Mouse (Mus musculus) thymus, adult 2 months (tissue): ENCODE results near the gene Tapbpl. TPM values are rescaled to one million over a fixed set of nuclear protein-coding genes. Genes with fewer than 3 reads are reported as not detected.

ENCODE experiments used
- DNase-seq: peaks from one replicate; pipeline ENCODE4 v3.0.0; 2021
- H3K27ac ChIP-seq: fragments of 200-500 bp; 2 replicates; pipeline ENCODE4 v1.5.1; 2012; ENCODE audit warnings: low read length, control low read depth; ENCODE audit not compliant: control insufficient read depth, insufficient read depth
- H3K27me3 ChIP-seq: fragments of 200-500 bp; 2 replicates; pipeline ENCODE4 v1.6.1; 2012; ENCODE audit warnings: mild to moderate bottlenecking, low read length, moderate library complexity, mixed read lengths; ENCODE audit not compliant: control insufficient read depth, insufficient read depth
- H3K36me3 ChIP-seq: fragments of 200-500 bp; 2 replicates; pipeline ENCODE4 v1.6.1; 2012; ENCODE audit warnings: mild to moderate bottlenecking, low read length, moderate library complexity; ENCODE audit not compliant: control insufficient read depth, insufficient read depth
- H3K4me1 ChIP-seq: fragments of 200-500 bp; replicated peaks from 2 replicates; pipeline ENCODE4 v1.6.1; 2012; ENCODE audit warnings: low read length; ENCODE audit not compliant: control insufficient read depth, insufficient read depth
- H3K4me3 ChIP-seq: fragments of 200-500 bp; 2 replicates; pipeline ENCODE4 v1.5.1; 2012; ENCODE audit warnings: mild to moderate bottlenecking, low read length, control low read depth, moderate library complexity; ENCODE audit not compliant: control insufficient read depth, insufficient read depth
- CTCF ChIP-seq: fragments of 200-500 bp; IDR thresholded peaks from 2 replicates; pipeline ENCODE4 v1.5.1; 2012; ENCODE audit warnings: mild to moderate bottlenecking, control low read depth, low read length, moderate library complexity, borderline replicate concordance; ENCODE audit not compliant: control insufficient read depth, poor library complexity, insufficient read depth; ENCODE audit errors: extremely low read depth
- POLR2A ChIP-seq: fragments of 200-500 bp; IDR thresholded peaks from 2 replicates; pipeline ENCODE4 v1.6.1; 2012; ENCODE audit warnings: mild to moderate bottlenecking, low read length, control low read depth, moderate library complexity; ENCODE audit not compliant: control insufficient read depth, poor library complexity, insufficient read depth; ENCODE audit errors: extremely low read depth
- WGBS: fragments of 180-500 bp; shearing (Covaris S2); methylation state at CpG from one replicate; pipeline ENCODE4 v1.1.7; 2018; 5-methylcytosine and 5-hydroxymethylcytosine counted together
- polyA plus RNA-seq: library from polyadenylated mRNA; depleted of rRNA; stranded (reverse); fragments of >200 nt; gene quantifications from 2 replicates; pipeline ENCODE4 v1.2.3, GENCODE M21; 2012; rRNA removed

Gene Tapbpl
- polyA plus RNA-seq, 1 experiment: 67.6 TPM

- no peak for TF ChIP-seq POLR2A
- H3K36me3 ChIP-seq: peaks cover 65% of the 10 kb centered on the region
- no peak for DNase-seq
- no peak overlapping the region for H3K27ac ChIP-seq
- no peaks in the 10 kb centered on the region for H3K4me1 ChIP-seq
- no peak overlapping the region for H3K4me3 ChIP-seq
- 95% methylated on average over 10 of the region's 10 CpGs for WGBS
- H3K27me3 ChIP-seq: no peaks in the 10 kb centered on the region
Observed at GRCm38 (mm10) chr6:125186203-125186602, 45.5 kb downstream of the Tapbpl start.

- Histone ChIP-seq H3K36me3 (peaks cover 96% of the 10 kb centered on the region), H3K4me1 (no peaks in the 10 kb centered on the region), H3K27me3 (no peaks in the 10 kb centered on the region), H3K4me3 (no peak overlapping the region), H3K27ac (no peak overlapping the region)
- TF ChIP-seq CTCF: no peak
- no peak for TF ChIP-seq POLR2A
- no peak for DNase-seq
- 93% methylated on average over 5 of the region's 5 CpGs for WGBS
Observed at GRCm38 (mm10) chr6:125182133-125182532, 49.5 kb downstream of the Tapbpl start.

- H3K27me3 ChIP-seq: no peaks in the 10 kb centered on the region
- no peak for DNase-seq
- no peaks in the 10 kb centered on the region for H3K4me1 ChIP-seq
- no peak overlapping the region for H3K4me3 ChIP-seq
- no peak overlapping the region for H3K27ac ChIP-seq
- TF ChIP-seq CTCF (no peak), POLR2A (no peak)
- peaks cover 96% of the 10 kb centered on the region for H3K36me3 ChIP-seq
- WGBS: 97% methylated on average over 7 of the region's 7 CpGs
Observed at GRCm38 (mm10) chr6:125179601-125180000, 52.1 kb downstream of the Tapbpl start.

DNA sequence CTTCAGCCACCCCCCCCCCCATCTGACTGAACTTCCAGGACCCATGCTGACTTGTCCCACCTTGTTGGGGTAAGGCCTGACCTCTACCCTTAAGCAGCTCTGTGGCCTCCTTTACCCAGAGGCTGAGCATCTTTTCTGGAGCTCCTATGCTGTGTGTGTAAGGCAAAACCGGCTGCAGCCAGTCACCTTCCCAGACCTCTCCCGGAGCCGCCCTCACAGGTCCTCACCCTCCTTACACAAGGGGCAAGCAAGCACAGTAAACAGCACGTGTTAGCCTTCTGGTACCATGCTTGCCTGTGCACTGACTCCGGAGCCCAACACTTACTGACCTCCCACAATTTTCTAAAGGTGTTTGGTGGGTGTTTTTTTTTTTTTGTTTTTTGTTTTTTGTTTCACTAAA, 56.2 kb downstream of the Tapbpl start:
- no peaks in the 10 kb centered on the region for H3K4me1 ChIP-seq
- no peak overlapping the region for H3K4me3 ChIP-seq
- no peak for DNase-seq
- TF ChIP-seq CTCF (no peak), POLR2A (no peak)
- no peak overlapping the region for H3K27ac ChIP-seq
- H3K36me3 ChIP-seq: peaks cover 97% of the 10 kb centered on the region
- H3K27me3 ChIP-seq: no peaks in the 10 kb centered on the region
- 96% methylated on average over 5 of the region's 5 CpGs for whole genome bisulfite sequencing

Other genes with a start within 250 kb of the Tapbpl start
- gene Pianp, start 235.2 kb downstream of the Tapbpl start, polyA plus RNA-seq: 5.1 and 5.5 TPM in 2 replicates
- gene Zfp384, start 222.7 kb downstream of the Tapbpl start, polyA plus RNA-seq: 117 and 126 TPM in 2 replicates
- gene Ing4, start 192.1 kb downstream of the Tapbpl start, polyA plus RNA-seq: 96.8 and 99.4 TPM in 2 replicates
- gene Acrbp, start 182.2 kb downstream of the Tapbpl start, polyA plus RNA-seq: 70.8 and 89.5 TPM in 2 replicates
- 35.7 and 40.0 TPM in 2 replicates for gene Lpar5, start 163.9 kb downstream of the Tapbpl start, polyA plus RNA-seq
- 127 and 211 TPM in 2 replicates for gene Chd4, start 135.9 kb downstream of the Tapbpl start, polyA plus RNA-seq
- 26.4 and 28.6 TPM in 2 replicates for gene Nop2, start 100.0 kb downstream of the Tapbpl start, polyA plus RNA-seq
- 90.4 and 94.6 TPM in 2 replicates for gene Iffo1, start 86.6 kb downstream of the Tapbpl start, polyA plus RNA-seq
- gene Gapdh, start 65.4 kb downstream of the Tapbpl start, polyA plus RNA-seq: 3,688 and 4,326 TPM in 2 replicates
- gene Ncapd2, start 40.2 kb downstream of the Tapbpl start, polyA plus RNA-seq: 430 and 598 TPM in 2 replicates
- 68.1 and 70.7 TPM in 2 replicates for gene Mrpl51, start 40.1 kb downstream of the Tapbpl start, polyA plus RNA-seq
- gene Vamp1, start 16.3 kb downstream of the Tapbpl start, polyA plus RNA-seq: 372 and 423 TPM in 2 replicates
- gene Cd27, start 5.2 kb upstream of the Tapbpl start, polyA plus RNA-seq: 1,056 and 1,075 TPM in 2 replicates
- gene Tuba3a, start 54.2 kb upstream of the Tapbpl start, polyA plus RNA-seq: 0.15 and 0.84 TPM in 2 replicates
- gene Ltbr, start 82.0 kb upstream of the Tapbpl start, polyA plus RNA-seq: 29.3 and 30.6 TPM in 2 replicates
- gene Scnn1a, start 88.8 kb upstream of the Tapbpl start, polyA plus RNA-seq: 32.8 and 35.8 TPM in 2 replicates
- gene Tnfrsf1a, start 117.5 kb upstream of the Tapbpl start, polyA plus RNA-seq: 140 and 149 TPM in 2 replicates
- 2.4 and 2.5 TPM in 2 replicates for gene Plekhg6, start 148.9 kb upstream of the Tapbpl start, polyA plus RNA-seq